Mouse (Mus musculus): ENCODE results near the gene St3gal4. TPM values are rescaled to one million over a fixed set of nuclear protein-coding genes. Genes with fewer than 3 reads are reported as not detected.

The St3gal4 gene
- polyA plus RNA-seq, 1 experiment = 54.9 TPM

DNA sequence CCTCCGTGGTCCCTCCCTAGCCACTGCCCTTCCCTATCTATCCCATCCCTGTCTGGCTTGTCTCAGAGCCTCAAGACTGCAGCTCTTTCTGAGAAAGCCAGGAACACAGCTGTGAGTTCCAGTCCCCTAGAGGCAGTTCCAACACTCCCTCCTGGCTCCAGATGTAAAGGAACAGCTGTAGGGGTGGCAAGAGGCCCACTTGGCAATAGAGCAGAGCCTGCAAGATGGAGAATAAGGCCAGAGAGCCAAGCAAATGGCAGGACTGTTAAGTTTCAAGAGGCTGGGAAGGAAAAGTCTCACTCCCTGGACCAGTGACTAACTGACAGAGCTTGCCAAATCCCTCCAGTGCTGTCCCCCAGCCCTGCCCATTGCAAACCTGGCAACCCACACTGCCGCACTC, 73.3 kb downstream of the St3gal4 start:
- peaks cover 2% of the 10 kb centered on the region for H3K4me1 ChIP-seq (ENCODE audit: control insufficient read depth, insufficient read depth, low read length)
- H3K4me3 ChIP-seq (replicated peaks; ENCODE audit: control insufficient read depth, low read depth, low read length) = no peak overlapping the region
- no peak for TF ChIP-seq CTCF (IDR thresholded peaks at IDR 0.05; ENCODE audit: control insufficient read depth, insufficient read depth, low read length)
- TF ChIP-seq POLR2A (IDR thresholded peaks at IDR 0.05; ENCODE audit: borderline replicate concordance, control insufficient read depth, low read depth, low read length) = no peak
- H3K27ac ChIP-seq (ENCODE audit: control insufficient read depth, insufficient read depth, low read depth, low read length, poor library complexity) = no peak overlapping the region
- 78% methylated on average over 2 of the region's 2 CpGs for WGBS

GRCm38 (mm10) chr9:35045031-35045531, 74.0 kb downstream of the St3gal4 start:
- no peak for TF ChIP-seq POLR2A (IDR thresholded peaks at IDR 0.05; ENCODE audit: borderline replicate concordance, control insufficient read depth, low read depth, low read length)
- no peak for TF ChIP-seq CTCF (IDR thresholded peaks at IDR 0.05; ENCODE audit: control insufficient read depth, insufficient read depth, low read length)
- WGBS = 68% methylated on average over 11 of the region's 11 CpGs
- Histone ChIP-seq H3K27ac (ENCODE audit: control insufficient read depth, insufficient read depth, low read depth, low read length, poor library complexity) (no peak overlapping the region), H3K4me3 (replicated peaks; ENCODE audit: control insufficient read depth, low read depth, low read length) (no peak overlapping the region), H3K4me1 (ENCODE audit: control insufficient read depth, insufficient read depth, low read length) (peaks cover 2% of the 10 kb centered on the region)

DNA sequence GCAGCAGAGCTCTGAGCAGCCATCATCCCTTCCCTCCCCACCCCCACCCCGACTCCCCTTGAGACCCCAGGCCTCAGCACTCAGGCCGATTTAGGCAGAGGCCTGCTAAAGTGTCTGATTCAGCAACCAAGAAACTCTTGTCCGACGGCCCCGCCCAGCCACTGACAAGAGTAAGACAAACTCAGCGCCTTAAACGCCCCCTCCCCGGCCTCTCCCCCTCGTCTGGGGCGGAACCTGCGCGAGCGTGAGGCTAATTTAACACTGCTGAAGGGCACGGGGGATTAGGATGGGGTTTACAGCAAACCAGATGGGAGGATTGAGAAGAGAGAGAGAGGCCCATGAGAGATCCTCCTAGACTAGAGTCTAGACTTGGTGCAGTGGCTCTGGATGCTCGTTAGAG, 74.6 kb downstream of the St3gal4 start:
- 85% methylated on average over 15 of the region's 15 CpGs for WGBS
- TF ChIP-seq POLR2A (IDR thresholded peaks at IDR 0.05; ENCODE audit: borderline replicate concordance, control insufficient read depth, low read depth, low read length) = no peak
- no peak for TF ChIP-seq CTCF (IDR thresholded peaks at IDR 0.05; ENCODE audit: control insufficient read depth, insufficient read depth, low read length)
- peaks cover 2% of the 10 kb centered on the region for H3K4me1 ChIP-seq (ENCODE audit: control insufficient read depth, insufficient read depth, low read length)
- H3K27ac ChIP-seq (ENCODE audit: control insufficient read depth, insufficient read depth, low read depth, low read length, poor library complexity) = no peak overlapping the region
- H3K4me3 ChIP-seq (replicated peaks; ENCODE audit: control insufficient read depth, low read depth, low read length) = no peak overlapping the region

DNA sequence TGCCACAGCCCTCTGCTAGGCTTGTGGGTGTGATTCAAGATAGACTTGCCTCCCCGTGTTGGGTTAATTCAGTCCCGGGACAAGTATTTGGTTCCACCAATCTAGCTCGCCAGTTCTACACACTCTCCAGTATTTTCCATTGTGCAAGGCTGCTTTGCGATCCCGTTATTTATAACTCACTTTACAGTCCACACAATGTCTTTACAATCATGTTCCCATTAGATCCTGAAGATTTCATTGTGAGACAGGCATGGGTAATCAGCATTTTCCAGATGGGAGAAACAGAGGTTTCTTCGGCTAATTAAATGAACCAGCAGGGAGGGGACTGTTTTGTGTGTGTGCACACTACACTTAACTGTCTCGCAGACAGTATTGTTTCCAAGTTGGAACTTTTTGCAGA, 75.4 kb downstream of the St3gal4 start:
- WGBS = 75% methylated on average over 7 of the region's 7 CpGs
- no peak for TF ChIP-seq POLR2A (IDR thresholded peaks at IDR 0.05; ENCODE audit: borderline replicate concordance, control insufficient read depth, low read depth, low read length)
- TF ChIP-seq CTCF (IDR thresholded peaks at IDR 0.05; ENCODE audit: control insufficient read depth, insufficient read depth, low read length) = no peak

DNA sequence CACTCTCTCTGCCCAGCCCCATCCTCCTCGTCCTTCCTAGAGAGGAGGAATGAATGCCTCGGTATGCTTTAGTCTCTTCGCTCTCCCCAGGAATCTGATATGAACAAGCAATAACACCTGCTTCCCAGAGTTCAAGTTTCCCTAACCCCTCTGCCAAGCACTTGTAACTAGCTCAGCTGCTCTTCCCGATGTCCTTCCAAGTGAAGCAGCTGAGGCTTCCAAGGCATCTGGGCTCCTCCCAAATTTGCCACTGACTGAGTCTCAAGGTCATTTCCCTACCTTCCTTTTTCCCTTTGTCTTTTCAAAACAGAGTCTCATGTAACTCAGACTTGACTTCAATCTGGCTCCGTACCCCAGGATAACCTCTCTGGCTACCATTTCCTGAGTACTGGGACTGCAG, 77.6 kb downstream of the St3gal4 start:
- TF ChIP-seq CTCF (IDR thresholded peaks at IDR 0.05; ENCODE audit: control insufficient read depth, insufficient read depth, low read length) (no peak), POLR2A (IDR thresholded peaks at IDR 0.05; ENCODE audit: borderline replicate concordance, control insufficient read depth, low read depth, low read length) (no peak)
- 76% methylated on average over 5 of the region's 5 CpGs for WGBS
- no peak overlapping the region for H3K4me3 ChIP-seq (replicated peaks; ENCODE audit: control insufficient read depth, low read depth, low read length)
- H3K27ac ChIP-seq (ENCODE audit: control insufficient read depth, insufficient read depth, low read depth, low read length, poor library complexity) = no peak overlapping the region
- H3K4me1 ChIP-seq (ENCODE audit: control insufficient read depth, insufficient read depth, low read length) = peaks cover 4% of the 10 kb centered on the region

More for the DNA sequence above, 75.4 kb downstream of the St3gal4 start:
- H3K27ac ChIP-seq (ENCODE audit: control insufficient read depth, insufficient read depth, low read depth, low read length, poor library complexity) = no peak overlapping the region
- H3K4me3 ChIP-seq (replicated peaks; ENCODE audit: control insufficient read depth, low read depth, low read length) = no peak overlapping the region
- H3K4me1 ChIP-seq (ENCODE audit: control insufficient read depth, insufficient read depth, low read length) = peaks cover 4% of the 10 kb centered on the region

DNA sequence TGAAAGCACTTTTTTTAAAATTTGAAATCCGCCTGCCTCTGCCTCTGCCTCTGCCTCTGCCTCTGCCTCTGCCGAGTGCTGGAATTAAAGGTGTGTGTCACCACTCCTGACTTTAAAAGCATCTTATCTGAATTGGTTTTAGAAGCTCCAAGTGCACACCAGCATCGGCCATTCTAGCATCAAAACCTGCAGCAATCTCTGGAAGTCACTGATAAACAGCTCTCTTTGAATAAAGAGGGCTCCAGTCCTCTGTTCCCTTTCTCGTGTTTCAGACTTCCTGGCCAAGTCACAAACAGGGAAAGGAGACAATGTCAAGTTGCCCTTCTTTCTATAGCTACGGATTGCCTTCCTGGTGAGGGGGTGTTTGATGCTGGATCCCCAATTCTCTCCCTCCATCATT, 79.2 kb downstream of the St3gal4 start:
- 22% methylated on average over 5 of the region's 5 CpGs for WGBS
- TF ChIP-seq POLR2A (IDR thresholded peaks at IDR 0.05; ENCODE audit: borderline replicate concordance, control insufficient read depth, low read depth, low read length) = no peak
- TF ChIP-seq CTCF (IDR thresholded peaks at IDR 0.05; ENCODE audit: control insufficient read depth, insufficient read depth, low read length) = no peak
- Histone ChIP-seq H3K4me1 (ENCODE audit: control insufficient read depth, insufficient read depth, low read length) (peaks cover 2% of the 10 kb centered on the region; the same call in 1 of the 2 replicates), H3K4me3 (replicated peaks; ENCODE audit: control insufficient read depth, low read depth, low read length) (no peak overlapping the region), H3K27ac (ENCODE audit: control insufficient read depth, insufficient read depth, low read depth, low read length, poor library complexity) (no peak overlapping the region)

DNA sequence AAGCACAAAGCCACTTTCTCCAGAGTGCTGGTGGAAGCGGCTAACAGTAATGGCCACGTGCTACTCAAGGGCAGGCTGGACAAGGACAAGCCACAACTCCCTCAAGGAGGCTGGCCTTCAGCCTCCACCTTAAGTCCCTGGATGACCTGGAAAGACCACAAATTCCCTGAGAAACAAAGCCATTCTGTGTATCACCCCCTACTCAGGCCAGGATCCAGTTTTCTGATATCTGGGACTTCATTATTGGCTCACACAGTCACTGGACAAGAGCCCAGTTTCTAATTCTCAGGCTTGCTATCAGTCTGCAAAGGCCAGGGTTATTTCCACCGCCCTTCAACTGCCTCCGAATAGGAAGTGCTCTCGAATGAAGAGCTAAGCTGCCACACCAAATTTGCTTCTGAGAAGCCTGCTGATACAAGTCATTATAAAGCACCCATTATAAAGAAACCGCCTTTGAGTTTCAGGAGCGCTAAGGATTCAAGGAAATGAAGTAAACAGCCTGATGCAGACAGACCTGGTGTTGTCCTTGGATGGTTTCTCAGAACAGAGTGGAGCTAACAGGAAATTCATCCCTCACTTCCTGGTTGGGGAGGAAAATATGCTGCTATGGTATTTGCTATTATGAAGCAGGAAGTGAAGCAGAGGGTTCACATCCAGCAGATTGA, 80.0 kb downstream of the St3gal4 start:
- H3K27ac ChIP-seq (ENCODE audit: control insufficient read depth, insufficient read depth, low read depth, low read length, poor library complexity) = peak overlapping the region; percentile 33
- 39% methylated on average over 7 of the region's 7 CpGs for WGBS
- TF ChIP-seq POLR2A (IDR thresholded peaks at IDR 0.05; ENCODE audit: borderline replicate concordance, control insufficient read depth, low read depth, low read length) = no peak
- TF ChIP-seq CTCF (IDR thresholded peaks at IDR 0.05; ENCODE audit: control insufficient read depth, insufficient read depth, low read length) = no peak
- no peak overlapping the region for H3K4me3 ChIP-seq (replicated peaks; ENCODE audit: control insufficient read depth, low read depth, low read length)
- peaks cover 2% of the 10 kb centered on the region; the same call in 1 of the 2 replicates for H3K4me1 ChIP-seq (ENCODE audit: control insufficient read depth, insufficient read depth, low read length)

GRCm38 (mm10) chr9:35035074-35035473, 84.0 kb downstream of the St3gal4 start:
- WGBS = 69% methylated on average over 14 of the region's 14 CpGs
- no peak overlapping the region for H3K27ac ChIP-seq (ENCODE audit: control insufficient read depth, insufficient read depth, low read depth, low read length, poor library complexity)
- H3K4me1 ChIP-seq (ENCODE audit: control insufficient read depth, insufficient read depth, low read length) = peaks cover 2% of the 10 kb centered on the region; the same call in 1 of the 2 replicates
- H3K4me3 ChIP-seq (replicated peaks; ENCODE audit: control insufficient read depth, low read depth, low read length) = no peak overlapping the region
- no peak for TF ChIP-seq POLR2A (IDR thresholded peaks at IDR 0.05; ENCODE audit: borderline replicate concordance, control insufficient read depth, low read depth, low read length)
- no peak for TF ChIP-seq CTCF (IDR thresholded peaks at IDR 0.05; ENCODE audit: control insufficient read depth, insufficient read depth, low read length)

Data from bone marrow, adult 2 months (tissue).